Mouse (Mus musculus): ENCODE data around the gene Guca2a. TPM values are rescaled to one million over a fixed set of nuclear protein-coding genes. Genes with fewer than 3 reads are reported as not detected.

The Guca2a gene
- polyA plus RNA-seq, 1 experiment from 2014 or later: not detected

- WGBS (ENCODE audit: insufficient replicate concordance): 67% methylated on average over 10 of the region's 10 CpGs
- no peaks in the 10 kb centered on the region for H3K4me1 ChIP-seq (ENCODE audit: insufficient read depth)
- no peaks in the 10 kb centered on the region for H3K9me3 ChIP-seq (ENCODE audit: low read length)
- H3K27ac ChIP-seq (ENCODE audit: low read depth): no peak overlapping the region
- H3K9ac ChIP-seq (replicated peaks): no peak overlapping the region
- no peak for ATAC-seq
- peak; percentile 16 for DNase-seq
- no peak overlapping the region for H3K4me2 ChIP-seq (ENCODE audit: low read depth, low read length)
- no peaks in the 10 kb centered on the region for H3K27me3 ChIP-seq (ENCODE audit: insufficient read depth, low read length)
- H3K4me3 ChIP-seq (ENCODE audit: low read depth, low read length): no peak overlapping the region
- TF ChIP-seq CTCF (IDR thresholded peaks at IDR 0.05; ENCODE audit: low read depth) (no peak), EP300 (IDR thresholded peaks at IDR 0.05; ENCODE audit: low read depth) (no peak)
- no peaks in the 10 kb centered on the region for H3K36me3 ChIP-seq (replicated peaks; ENCODE audit: insufficient read depth, low read length)
Measured at GRCm38 (mm10) chr4:119669356-119670209, 32.1 kb downstream of the Guca2a start.

GRCm38 (mm10) chr4:119670210-119670555, 32.7 kb downstream of the Guca2a start:
- TF ChIP-seq EP300 (IDR thresholded peaks at IDR 0.05; ENCODE audit: low read depth) (no peak), CTCF (IDR thresholded peaks at IDR 0.05; ENCODE audit: low read depth) (no peak)
- Histone ChIP-seq H3K9ac (replicated peaks) (no peak overlapping the region), H3K4me2 (ENCODE audit: low read depth, low read length) (no peak overlapping the region), H3K27me3 (ENCODE audit: insufficient read depth, low read length) (no peaks in the 10 kb centered on the region), H3K4me1 (ENCODE audit: insufficient read depth) (no peaks in the 10 kb centered on the region), H3K4me3 (ENCODE audit: low read depth, low read length) (no peak overlapping the region), H3K9me3 (ENCODE audit: low read length) (no peaks in the 10 kb centered on the region), H3K27ac (ENCODE audit: low read depth) (no peak overlapping the region), H3K36me3 (replicated peaks; ENCODE audit: insufficient read depth, low read length) (no peaks in the 10 kb centered on the region)
- ATAC-seq (no peak), DNase-seq (no peak)
- WGBS (ENCODE audit: insufficient replicate concordance): 64% methylated on average over 7 of the region's 7 CpGs

GRCm38 (mm10) chr4:119670736-119671135, 33.2 kb downstream of the Guca2a start:
- no peak overlapping the region for H3K27ac ChIP-seq (ENCODE audit: low read depth)
- 86% methylated on average over 6 of the region's 6 CpGs for WGBS (ENCODE audit: insufficient replicate concordance)

GRCm38 (mm10) chr4:119671164-119671563, 33.7 kb downstream of the Guca2a start:
- no peak for ATAC-seq
- H3K27me3 ChIP-seq (ENCODE audit: insufficient read depth, low read length): no peaks in the 10 kb centered on the region
- H3K27ac ChIP-seq (ENCODE audit: low read depth): no peak overlapping the region
- no peak overlapping the region for H3K4me2 ChIP-seq (ENCODE audit: low read depth, low read length)
- H3K4me1 ChIP-seq (ENCODE audit: insufficient read depth): no peaks in the 10 kb centered on the region
- H3K36me3 ChIP-seq (replicated peaks; ENCODE audit: insufficient read depth, low read length): no peaks in the 10 kb centered on the region
- TF ChIP-seq EP300 (IDR thresholded peaks at IDR 0.05; ENCODE audit: low read depth) (no peak), CTCF (IDR thresholded peaks at IDR 0.05; ENCODE audit: low read depth) (no peak)
- H3K9me3 ChIP-seq (ENCODE audit: low read length): no peaks in the 10 kb centered on the region
- H3K9ac ChIP-seq (replicated peaks): no peak overlapping the region
- 84% methylated on average over 9 of the region's 9 CpGs for WGBS (ENCODE audit: insufficient replicate concordance)
- DNase-seq: no peak
- H3K4me3 ChIP-seq (ENCODE audit: low read depth, low read length): no peak overlapping the region

More at GRCm38 (mm10) chr4:119670736-119671135, 33.2 kb downstream of the Guca2a start:
- TF ChIP-seq EP300 (IDR thresholded peaks at IDR 0.05; ENCODE audit: low read depth): no peak
- no peak for TF ChIP-seq CTCF (IDR thresholded peaks at IDR 0.05; ENCODE audit: low read depth)
- ATAC-seq (no peak), DNase-seq (no peak)
- no peak overlapping the region for H3K9ac ChIP-seq (replicated peaks)
- H3K4me2 ChIP-seq (ENCODE audit: low read depth, low read length): no peak overlapping the region
- H3K4me1 ChIP-seq (ENCODE audit: insufficient read depth): no peaks in the 10 kb centered on the region
- no peaks in the 10 kb centered on the region for H3K36me3 ChIP-seq (replicated peaks; ENCODE audit: insufficient read depth, low read length)
- no peak overlapping the region for H3K4me3 ChIP-seq (ENCODE audit: low read depth, low read length)
- H3K27me3 ChIP-seq (ENCODE audit: insufficient read depth, low read length): no peaks in the 10 kb centered on the region
- no peaks in the 10 kb centered on the region for H3K9me3 ChIP-seq (ENCODE audit: low read length)

GRCm38 (mm10) chr4:119672685-119673084, 35.2 kb downstream of the Guca2a start:
- H3K27ac ChIP-seq (ENCODE audit: low read depth): no peak overlapping the region
- no peak overlapping the region for H3K4me2 ChIP-seq (ENCODE audit: low read depth, low read length)
- no peaks in the 10 kb centered on the region for H3K36me3 ChIP-seq (replicated peaks; ENCODE audit: insufficient read depth, low read length)
- H3K9me3 ChIP-seq (ENCODE audit: low read length): no peaks in the 10 kb centered on the region
- ATAC-seq: no peak
- H3K27me3 ChIP-seq (ENCODE audit: insufficient read depth, low read length): no peaks in the 10 kb centered on the region
- 37% methylated on average over 5 of the region's 5 CpGs for WGBS (ENCODE audit: insufficient replicate concordance)
- no peak overlapping the region for H3K9ac ChIP-seq (replicated peaks)
- no peak overlapping the region for H3K4me3 ChIP-seq (ENCODE audit: low read depth, low read length)
- no peak for TF ChIP-seq EP300 (IDR thresholded peaks at IDR 0.05; ENCODE audit: low read depth)
- TF ChIP-seq CTCF (IDR thresholded peaks at IDR 0.05; ENCODE audit: low read depth): peak; percentile 27
- no peak for DNase-seq
- H3K4me1 ChIP-seq (ENCODE audit: insufficient read depth): no peaks in the 10 kb centered on the region

- no peak for DNase-seq
- Histone ChIP-seq H3K4me3 (ENCODE audit: low read depth, low read length) (no peak overlapping the region), H3K4me2 (ENCODE audit: low read depth, low read length) (no peak overlapping the region), H3K27ac (ENCODE audit: low read depth) (no peak overlapping the region), H3K36me3 (replicated peaks; ENCODE audit: insufficient read depth, low read length) (no peaks in the 10 kb centered on the region), H3K4me1 (ENCODE audit: insufficient read depth) (no peaks in the 10 kb centered on the region), H3K9ac (replicated peaks) (no peak overlapping the region), H3K27me3 (ENCODE audit: insufficient read depth, low read length) (no peaks in the 10 kb centered on the region), H3K9me3 (ENCODE audit: low read length) (no peaks in the 10 kb centered on the region)
- 59% methylated on average over 5 of the region's 5 CpGs for WGBS (ENCODE audit: insufficient replicate concordance)
- ATAC-seq: no peak
- no peak for TF ChIP-seq EP300 (IDR thresholded peaks at IDR 0.05; ENCODE audit: low read depth)
- no peak for TF ChIP-seq CTCF (IDR thresholded peaks at IDR 0.05; ENCODE audit: low read depth)
Measured at GRCm38 (mm10) chr4:119682596-119682995, 45.1 kb downstream of the Guca2a start.

All from liver, postnatal 0 days (tissue).